Mouse (Mus musculus) bone marrow, adult 2 months (tissue): ENCODE data around the gene Cd302.

Experiments
- CTCF ChIP-seq: fragments of 200-500 bp; IDR thresholded peaks from 2 replicates; pipeline ENCODE4 v1.5.1; 2011; ENCODE audit warnings: low read length, control low read depth; ENCODE audit not compliant: control insufficient read depth, insufficient read depth
- POLR2A ChIP-seq: fragments of 200-500 bp; IDR thresholded peaks from 2 replicates; pipeline ENCODE4 v1.6.1; 2011; ENCODE audit warnings: low read depth, mild to moderate bottlenecking, control low read depth, low read length, borderline replicate concordance; ENCODE audit not compliant: control insufficient read depth

GRCm38 (mm10) chr2:60327581-60327980 lies 43.3 kb upstream of the Cd302 start:
- TF ChIP-seq POLR2A, result no peak
- no peak for TF ChIP-seq CTCF
